Mouse (Mus musculus): ENCODE data around the gene Artn. TPM values are rescaled to one million over a fixed set of nuclear protein-coding genes. Genes with fewer than 3 reads are reported as not detected.

Artn gene
- polyA plus RNA-seq, 1 experiment = 0.38 TPM

DNA sequence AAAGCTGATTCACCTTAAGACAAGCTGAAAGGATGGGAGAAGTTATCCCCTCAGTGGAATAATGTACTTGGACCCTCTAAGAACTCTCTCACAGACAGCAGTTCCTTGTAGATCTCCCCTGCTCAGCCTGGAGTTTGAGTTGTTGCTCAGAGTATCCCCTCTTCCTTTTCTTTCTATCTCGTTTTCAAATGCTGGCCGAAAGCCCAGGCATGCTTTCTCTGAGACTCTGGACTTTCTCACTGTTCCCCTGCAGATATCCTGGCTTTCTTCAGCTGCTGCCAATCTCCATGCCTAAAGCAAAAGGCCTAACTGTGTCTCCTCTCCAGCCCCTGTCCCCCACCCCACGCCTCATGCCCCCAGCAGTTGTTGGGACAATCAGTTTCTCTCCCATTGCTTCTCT, 11.3 kb downstream of the Artn start:
- Histone ChIP-seq H3K27ac (ENCODE audit: insufficient read depth, low read length) (no peak overlapping the region), H3K4me3 (replicated peaks; ENCODE audit: insufficient read depth, low read depth, low read length) (no peak overlapping the region), H3K4me1 (ENCODE audit: control insufficient read depth, insufficient read depth, low read length) (no peaks in the 10 kb centered on the region), H3K27me3 (ENCODE audit: control insufficient read depth, insufficient read depth, low read length) (no peaks in the 10 kb centered on the region)
- TF ChIP-seq CTCF (IDR thresholded peaks at IDR 0.05; ENCODE audit: borderline replicate concordance, insufficient read depth, low read depth, low read length) (no peak), POLR2A (IDR thresholded peaks at IDR 0.05; ENCODE audit: borderline replicate concordance, insufficient read depth, low read length) (no peak)
- DNase-seq = no peak
- 32% methylated on average over 3 of the region's 3 CpGs for WGBS

DNA sequence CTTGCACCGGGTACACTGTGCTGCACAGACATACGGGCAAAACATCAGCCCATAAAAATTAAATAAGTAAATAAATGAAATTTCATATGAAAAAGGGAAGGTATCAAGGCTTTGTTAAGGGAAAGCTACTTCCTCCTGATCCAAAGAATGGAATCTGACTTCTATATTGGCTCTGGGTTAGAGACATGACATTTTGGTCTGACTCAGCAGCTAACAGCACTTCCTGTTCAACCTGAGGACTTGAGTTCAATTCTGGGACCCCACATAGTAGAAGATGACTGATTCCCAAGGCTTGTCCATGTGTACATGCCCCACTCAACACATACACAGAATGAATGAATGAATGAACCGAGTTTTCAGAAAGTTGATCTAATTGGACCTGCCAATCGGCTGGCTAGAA, 11.7 kb downstream of the Artn start:
- Histone ChIP-seq H3K27me3 (ENCODE audit: control insufficient read depth, insufficient read depth, low read length) (no peaks in the 10 kb centered on the region), H3K27ac (ENCODE audit: insufficient read depth, low read length) (no peak overlapping the region), H3K4me1 (ENCODE audit: control insufficient read depth, insufficient read depth, low read length) (no peaks in the 10 kb centered on the region), H3K4me3 (replicated peaks; ENCODE audit: insufficient read depth, low read depth, low read length) (no peak overlapping the region)
- TF ChIP-seq CTCF (IDR thresholded peaks at IDR 0.05; ENCODE audit: borderline replicate concordance, insufficient read depth, low read depth, low read length) (no peak), POLR2A (IDR thresholded peaks at IDR 0.05; ENCODE audit: borderline replicate concordance, insufficient read depth, low read length) (no peak)
- no peak for DNase-seq
- 94% methylated on average over 4 of the region's 4 CpGs for WGBS

DNA sequence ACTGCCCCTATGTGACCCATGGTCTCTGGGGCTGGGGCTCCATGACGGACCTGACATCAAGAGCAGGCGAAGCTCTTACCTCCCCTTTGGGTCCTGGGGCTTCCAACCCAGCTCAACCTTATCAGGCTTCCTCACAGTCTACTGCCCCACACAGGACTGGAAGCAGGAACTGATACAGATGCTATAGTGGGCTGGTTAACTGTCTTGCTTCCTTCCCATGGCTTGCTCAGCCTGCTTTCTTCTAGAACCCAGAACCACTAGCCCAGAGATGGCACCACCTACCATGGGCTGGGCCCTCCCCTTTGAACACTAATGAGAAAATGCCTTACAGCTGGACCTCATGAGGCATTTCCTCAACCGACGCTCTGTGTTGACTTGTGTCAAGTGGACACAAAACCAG, 12.2 kb downstream of the Artn start:
- no peak overlapping the region for H3K4me3 ChIP-seq (replicated peaks; ENCODE audit: insufficient read depth, low read depth, low read length)
- H3K27me3 ChIP-seq (ENCODE audit: control insufficient read depth, insufficient read depth, low read length) = no peaks in the 10 kb centered on the region
- WGBS = 90% methylated on average over 4 of the region's 4 CpGs
- TF ChIP-seq CTCF (IDR thresholded peaks at IDR 0.05; ENCODE audit: borderline replicate concordance, insufficient read depth, low read depth, low read length) = no peak
- no peak for TF ChIP-seq POLR2A (IDR thresholded peaks at IDR 0.05; ENCODE audit: borderline replicate concordance, insufficient read depth, low read length)
- no peak for DNase-seq
- H3K4me1 ChIP-seq (ENCODE audit: control insufficient read depth, insufficient read depth, low read length) = no peaks in the 10 kb centered on the region; the same call in 1 of the 2 replicates
- H3K27ac ChIP-seq (ENCODE audit: insufficient read depth, low read length) = no peak overlapping the region

DNA sequence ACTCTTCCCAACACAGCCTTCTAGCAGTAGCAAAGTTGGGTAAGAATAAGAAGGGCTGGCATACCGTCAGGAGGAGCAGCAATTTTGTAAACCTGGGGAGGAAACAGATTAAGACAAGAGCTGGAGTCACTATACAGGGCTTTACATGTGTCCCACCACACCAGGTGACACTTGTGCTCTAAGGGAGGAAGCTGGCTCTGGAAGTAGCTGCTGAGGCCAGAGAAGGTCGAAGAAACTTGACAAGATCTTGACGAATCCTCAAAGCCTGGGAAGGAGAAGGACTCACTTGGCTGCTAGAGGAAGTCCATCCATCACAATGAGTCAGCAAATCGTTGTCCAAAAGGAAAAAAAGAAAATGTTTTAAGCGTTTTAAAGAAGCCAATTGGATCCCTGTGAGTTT, 13.2 kb downstream of the Artn start:
- no peak for DNase-seq
- no peaks in the 10 kb centered on the region for H3K27me3 ChIP-seq (ENCODE audit: control insufficient read depth, insufficient read depth, low read length)
- TF ChIP-seq CTCF (IDR thresholded peaks at IDR 0.05; ENCODE audit: borderline replicate concordance, insufficient read depth, low read depth, low read length) (no peak), POLR2A (IDR thresholded peaks at IDR 0.05; ENCODE audit: borderline replicate concordance, insufficient read depth, low read length) (no peak)
- peaks cover 10% of the 10 kb centered on the region for H3K4me1 ChIP-seq (ENCODE audit: control insufficient read depth, insufficient read depth, low read length)
- 86% methylated on average over 5 of the region's 5 CpGs for WGBS
- H3K27ac ChIP-seq (ENCODE audit: insufficient read depth, low read length) = no peak overlapping the region
- H3K4me3 ChIP-seq (replicated peaks; ENCODE audit: insufficient read depth, low read depth, low read length) = no peak overlapping the region

DNA sequence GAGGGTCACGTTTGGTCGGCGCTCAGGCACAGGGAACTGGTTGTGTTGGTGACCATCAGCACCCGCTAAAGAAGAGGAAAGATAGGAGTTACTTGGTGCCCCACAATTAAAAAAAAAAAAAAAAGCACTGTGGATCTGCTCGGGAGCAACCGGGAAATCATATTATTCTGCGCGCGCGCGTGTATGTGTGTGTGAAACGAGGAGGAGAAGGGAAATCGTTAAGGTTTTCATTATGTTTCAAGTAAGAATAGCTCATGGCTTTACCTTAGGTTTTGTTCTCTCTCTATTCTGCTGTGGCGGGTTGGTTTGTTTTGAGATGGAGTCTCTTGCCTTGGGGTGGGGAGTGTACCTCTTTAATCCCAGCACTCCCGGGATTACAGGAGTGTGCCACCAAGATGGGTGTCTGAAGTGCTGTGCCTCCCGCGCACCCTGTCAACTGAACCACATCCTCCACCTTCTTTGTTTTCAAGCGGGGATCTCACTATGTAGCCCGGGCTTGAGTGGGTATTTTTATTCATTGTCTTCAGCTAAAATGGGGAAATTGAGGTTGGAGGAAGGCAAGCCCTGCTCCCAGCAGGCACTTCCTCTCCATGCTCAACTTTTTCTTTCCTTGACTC, 14.0 kb downstream of the Artn start:
- Histone ChIP-seq H3K27me3 (ENCODE audit: control insufficient read depth, insufficient read depth, low read length) (no peaks in the 10 kb centered on the region), H3K27ac (ENCODE audit: insufficient read depth, low read length) (peak overlapping the region; percentile 92; the same call in 1 of the 2 replicates), H3K4me1 (ENCODE audit: control insufficient read depth, insufficient read depth, low read length) (peaks cover 16% of the 10 kb centered on the region), H3K4me3 (replicated peaks; ENCODE audit: insufficient read depth, low read depth, low read length) (peak overlapping the region; percentile 98)
- 1% methylated on average over 19 of the region's 19 CpGs for WGBS
- DNase-seq = no peak
- TF ChIP-seq CTCF (IDR thresholded peaks at IDR 0.05; ENCODE audit: borderline replicate concordance, insufficient read depth, low read depth, low read length) (no peak), POLR2A (IDR thresholded peaks at IDR 0.05; ENCODE audit: borderline replicate concordance, insufficient read depth, low read length) (no peak)

- no peak for TF ChIP-seq CTCF (IDR thresholded peaks at IDR 0.05; ENCODE audit: borderline replicate concordance, insufficient read depth, low read depth, low read length)
- peak; percentile 78 for TF ChIP-seq POLR2A (IDR thresholded peaks at IDR 0.05; ENCODE audit: borderline replicate concordance, insufficient read depth, low read length)
- H3K27me3 ChIP-seq (ENCODE audit: control insufficient read depth, insufficient read depth, low read length) = no peaks in the 10 kb centered on the region
Observed at GRCm38 (mm10) chr4:117914591-117915442, 14.7 kb downstream of the Artn start, which contains the start of gene Ipo13. Gene Ipo13, minus strand, starts transcription at chr4:117914999.

GRCm38 (mm10) chr4:117914031-117914430, 15.5 kb downstream of the Artn start:
- 0% methylated on average over 8 of the region's 8 CpGs for WGBS
- Histone ChIP-seq H3K4me3 (replicated peaks; ENCODE audit: insufficient read depth, low read depth, low read length) (peak overlapping the region; percentile 98), H3K27me3 (ENCODE audit: control insufficient read depth, insufficient read depth, low read length) (no peaks in the 10 kb centered on the region), H3K4me1 (ENCODE audit: control insufficient read depth, insufficient read depth, low read length) (peaks cover 21% of the 10 kb centered on the region), H3K27ac (ENCODE audit: insufficient read depth, low read length) (peak overlapping the region; percentile 92)
- TF ChIP-seq CTCF (IDR thresholded peaks at IDR 0.05; ENCODE audit: borderline replicate concordance, insufficient read depth, low read depth, low read length) = no peak
- TF ChIP-seq POLR2A (IDR thresholded peaks at IDR 0.05; ENCODE audit: borderline replicate concordance, insufficient read depth, low read length) = 0 out of 2 replicates have a peak, but pooled peaks have one; percentile 2
- peak; percentile 62 to 66 for DNase-seq

More at GRCm38 (mm10) chr4:117914591-117915442, 14.7 kb downstream of the Artn start, which contains the start of gene Ipo13:
- H3K4me3 ChIP-seq (replicated peaks; ENCODE audit: insufficient read depth, low read depth, low read length) = peak within 1 kb of the TSS; percentile 98
- H3K4me1 ChIP-seq (ENCODE audit: control insufficient read depth, insufficient read depth, low read length) = peaks cover 16% of the 10 kb centered on the region
- H3K27ac ChIP-seq (ENCODE audit: insufficient read depth, low read length) = peak within 1 kb of the TSS; percentile 92
- WGBS = under 1% methylated on average over 61 of the region's 61 CpGs
- DNase-seq = peak; percentile 91 to 97
